Mouse (Mus musculus) T-helper 17 cell (primary cell): ENCODE data around the gene Aco1.

Experiments
- in situ Hi-C, 2 experiments: fragments of 300-600 bp; cut with MboI, MseI; formaldehyde crosslinking; loops; 1 replicate in 1 of 2; 2 replicates in 1 of 2; pipeline ENCODE4 v1.15.1; 2025; ENCODE audit warnings: high pct_unique_total_duplicates in 2 of 2

Gene Aco1

DNA sequence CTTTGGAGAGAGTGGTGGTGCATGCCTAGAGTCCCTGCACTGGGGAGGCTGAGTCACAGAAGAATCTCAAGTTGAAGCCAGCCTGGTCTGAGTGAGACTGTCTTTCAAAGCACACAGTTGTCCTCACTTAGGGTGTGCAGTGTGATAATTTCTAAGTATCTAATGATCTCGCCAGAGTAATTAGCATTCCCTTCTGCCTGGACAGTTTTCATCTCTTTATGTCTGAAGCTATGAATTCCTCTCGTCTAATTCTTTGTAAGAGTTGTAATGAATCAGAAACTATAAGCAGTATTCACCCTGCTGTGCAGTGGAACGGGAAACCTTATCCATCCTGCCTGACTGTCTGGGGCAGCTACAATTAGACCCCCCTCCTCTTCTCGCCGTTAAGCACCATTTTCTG, 64.8 kb downstream of the Aco1 start:
- in situ Hi-C loops: no loop called here

DNA sequence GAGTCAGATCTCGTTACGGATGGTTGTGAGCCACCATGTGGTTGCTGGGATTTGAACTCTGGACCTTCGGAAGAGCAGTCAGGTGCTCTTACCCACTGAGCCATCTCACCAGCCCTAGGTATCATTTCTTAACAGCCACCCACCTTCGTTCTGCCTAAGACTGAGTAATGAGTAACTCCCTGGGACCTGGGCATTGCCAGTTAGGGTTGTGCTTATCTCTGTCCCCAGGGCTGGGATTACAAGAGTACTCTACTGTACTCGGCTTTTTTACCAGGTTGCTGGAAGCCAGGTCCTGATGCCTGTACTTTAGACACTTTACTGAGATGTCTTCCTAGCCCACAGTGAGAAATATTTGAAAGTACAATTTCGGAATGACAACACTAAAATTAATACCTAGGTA, 69.3 kb downstream of the Aco1 start:
- in situ Hi-C loops: no loop called here

DNA sequence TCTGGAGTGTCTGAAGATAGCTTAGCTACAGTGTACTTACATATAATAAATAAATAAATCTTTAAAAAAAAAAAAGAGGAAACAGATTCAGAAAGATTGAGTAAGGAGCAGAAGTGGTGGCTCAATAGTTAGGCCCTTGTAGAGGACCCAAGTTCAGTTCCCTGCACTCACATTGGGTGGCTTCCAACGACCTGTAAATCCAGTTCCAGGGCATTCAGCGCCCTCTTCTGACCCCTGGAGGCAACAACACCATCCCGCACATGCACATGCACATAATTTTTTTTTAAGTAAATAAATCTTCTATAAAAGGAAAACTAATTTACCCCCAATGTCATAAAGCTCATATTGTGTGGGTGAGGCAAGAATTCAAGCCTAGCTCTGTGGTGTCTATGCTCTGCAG, 75.0 kb downstream of the Aco1 start:
- in situ Hi-C loops: no loop called here

DNA sequence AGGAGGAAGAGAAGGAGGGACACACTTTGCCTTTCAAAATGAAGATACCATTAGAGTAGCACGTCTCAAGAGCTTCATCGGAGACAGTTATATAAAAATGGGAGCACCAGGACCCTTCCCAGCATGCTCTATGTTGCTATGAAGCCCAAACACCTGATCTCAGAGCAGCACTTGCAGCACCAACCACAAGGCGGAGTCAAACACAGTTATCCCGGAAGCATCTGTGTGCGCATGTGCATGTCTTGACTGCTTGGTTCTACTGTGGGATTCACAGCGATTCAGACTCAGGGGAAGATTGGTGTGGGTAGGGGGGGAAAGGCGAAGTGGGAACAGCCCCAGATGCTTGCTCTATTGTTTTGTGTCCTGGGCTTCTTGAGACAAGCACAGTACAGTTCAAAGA, 75.5 kb downstream of the Aco1 start:
- in situ Hi-C loops: no loop called here

DNA sequence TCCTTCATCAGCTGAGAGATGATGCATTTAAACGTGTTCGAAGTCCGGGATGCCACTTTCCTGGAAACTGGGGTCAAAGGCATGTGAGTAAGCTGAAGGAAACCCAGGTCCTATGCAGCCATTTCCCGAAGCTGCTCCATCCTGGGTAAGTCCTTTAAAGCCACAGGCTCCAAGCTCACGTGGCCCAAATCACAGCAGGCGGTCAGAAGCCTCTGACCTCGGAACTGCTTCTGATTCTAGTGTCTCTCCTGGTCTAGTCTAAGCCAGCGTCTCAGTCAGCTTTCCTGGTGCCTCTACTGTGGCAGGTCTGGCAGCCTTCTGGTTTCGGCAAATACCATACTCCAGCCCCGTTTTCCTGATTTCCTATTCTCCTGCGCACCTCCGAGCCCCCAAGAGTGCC, 77.6 kb downstream of the Aco1 start:
- in situ Hi-C loops: no loop called here

DNA sequence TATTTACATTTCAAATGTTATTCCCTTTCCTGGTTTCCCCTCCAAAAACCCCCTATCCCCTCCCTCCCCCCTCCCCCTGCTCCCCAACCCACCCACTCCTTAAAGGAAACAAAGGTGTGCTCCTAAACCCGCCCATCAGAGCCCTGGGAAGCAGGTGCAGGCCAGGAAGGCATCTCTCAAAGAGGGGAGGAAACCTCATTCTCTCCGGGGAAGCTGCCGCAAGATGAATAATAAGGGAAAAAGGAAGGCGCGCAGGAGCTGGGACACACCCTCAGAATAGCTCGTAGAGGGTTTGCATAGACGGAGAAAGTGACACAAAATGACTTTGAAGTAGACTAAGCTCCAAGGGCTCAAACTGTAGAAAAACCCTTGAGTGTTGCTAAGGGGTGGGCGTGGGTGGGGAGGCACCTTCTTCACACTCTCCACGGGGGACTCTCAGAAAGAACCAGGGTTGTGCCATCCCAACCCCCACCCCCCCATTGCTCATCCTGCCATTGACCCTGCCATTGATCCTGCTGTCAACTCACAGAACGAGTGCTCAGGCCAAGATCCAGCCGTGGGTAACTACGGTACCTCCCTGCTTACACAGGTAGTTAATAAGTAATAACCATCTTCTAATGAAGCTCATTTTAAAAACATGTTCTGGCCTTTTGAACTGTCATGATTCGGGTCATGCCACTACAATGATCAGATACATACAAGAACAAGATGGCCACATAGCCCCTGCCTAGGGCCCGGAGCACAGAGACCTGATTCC, 78.3 kb downstream of the Aco1 start:
- in situ Hi-C loops: no loop called here

DNA sequence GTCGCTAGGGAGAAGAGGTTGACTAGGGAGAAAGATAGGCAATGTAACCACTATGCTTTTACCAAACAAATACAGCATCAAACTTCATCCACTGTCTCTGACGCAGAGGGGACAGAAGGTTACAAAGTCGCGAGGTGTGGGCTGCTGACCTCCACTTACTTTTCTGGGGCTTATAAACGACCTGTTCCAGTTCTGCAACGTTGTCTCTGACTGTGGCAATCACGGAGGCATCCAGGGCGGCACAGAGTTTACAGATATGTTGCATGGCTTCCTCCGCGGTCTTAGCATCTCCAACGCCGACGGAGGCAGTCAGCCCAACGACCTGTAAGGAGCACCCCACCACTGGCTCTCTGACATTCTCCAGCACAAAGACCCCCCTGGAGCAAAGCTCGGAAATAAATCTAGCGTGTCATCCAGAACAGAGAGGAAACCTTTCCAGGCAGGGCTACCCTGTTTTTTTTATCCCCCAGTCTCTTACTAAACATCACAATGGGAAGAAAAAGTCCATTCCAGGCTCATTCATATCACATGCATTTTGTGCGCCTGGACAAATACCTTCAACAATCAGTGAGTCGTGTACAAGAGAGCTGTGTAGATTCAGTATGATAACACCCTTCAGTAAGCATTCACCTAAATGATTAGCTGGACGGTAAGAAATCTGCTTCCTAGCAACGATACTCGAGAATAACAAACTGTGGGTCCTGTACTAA, 79.2 kb downstream of the Aco1 start:
- in situ Hi-C loops: no loop called here

DNA sequence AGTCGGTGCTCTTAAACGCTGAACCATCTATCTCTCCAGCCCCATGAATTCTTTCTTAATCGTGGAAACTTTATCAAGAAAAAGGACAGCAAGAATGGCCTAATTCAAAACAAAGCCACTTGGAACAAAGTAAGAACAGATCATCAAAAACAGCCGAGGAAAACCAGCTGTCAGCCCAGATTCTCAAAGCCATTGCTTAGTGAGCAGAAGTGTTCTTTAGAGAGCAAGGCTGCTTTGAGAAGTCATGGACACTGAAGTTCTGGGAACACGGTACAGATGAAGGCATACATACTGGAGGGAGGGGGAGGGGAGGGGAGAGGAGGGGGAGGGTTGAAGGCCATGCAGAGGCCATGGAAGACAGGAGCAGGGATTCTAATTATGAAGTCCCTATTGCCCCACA, 83.2 kb downstream of the Aco1 start:
- in situ Hi-C loops: no loop called here

DNA sequence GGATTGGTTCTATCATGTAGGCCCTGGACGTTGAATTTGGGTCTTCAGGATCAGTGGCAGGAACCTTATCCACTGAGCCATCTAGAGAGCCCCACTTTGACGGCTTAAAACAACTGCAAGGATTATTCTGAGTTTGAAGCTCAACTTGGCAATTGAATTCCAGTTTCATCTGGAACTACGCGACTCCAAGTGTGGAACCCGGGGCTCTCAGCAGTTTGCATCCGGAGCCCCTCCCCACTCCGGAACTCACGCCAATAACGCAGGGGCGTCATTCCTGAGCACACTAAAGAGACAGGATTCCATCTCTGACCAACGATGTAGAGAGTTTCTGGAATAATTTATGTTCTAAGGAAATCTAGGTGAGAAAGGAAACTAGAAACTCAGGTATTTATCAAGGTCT, 84.2 kb downstream of the Aco1 start:
- in situ Hi-C loops: no loop called here

DNA sequence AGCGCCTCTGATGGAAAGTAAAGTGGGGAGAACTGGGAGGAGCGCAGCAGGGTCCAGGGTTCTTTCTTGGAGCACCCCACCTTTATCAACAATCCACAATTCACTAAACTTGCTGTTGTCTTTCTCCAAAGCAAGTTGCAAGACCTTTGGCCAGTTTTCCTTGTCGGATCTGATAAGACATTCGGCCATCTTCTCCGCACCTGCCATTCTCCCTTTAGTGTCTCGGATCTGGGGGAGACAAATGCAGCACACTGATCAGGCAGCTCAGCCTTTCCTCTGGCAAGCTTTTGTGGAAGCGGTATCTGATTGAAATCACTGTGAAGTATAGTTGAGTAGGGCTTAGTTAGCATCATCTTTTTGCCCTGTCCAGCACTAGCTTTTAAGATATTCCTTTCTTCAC, 85.0 kb downstream of the Aco1 start:
- in situ Hi-C loops: no loop called here

DNA sequence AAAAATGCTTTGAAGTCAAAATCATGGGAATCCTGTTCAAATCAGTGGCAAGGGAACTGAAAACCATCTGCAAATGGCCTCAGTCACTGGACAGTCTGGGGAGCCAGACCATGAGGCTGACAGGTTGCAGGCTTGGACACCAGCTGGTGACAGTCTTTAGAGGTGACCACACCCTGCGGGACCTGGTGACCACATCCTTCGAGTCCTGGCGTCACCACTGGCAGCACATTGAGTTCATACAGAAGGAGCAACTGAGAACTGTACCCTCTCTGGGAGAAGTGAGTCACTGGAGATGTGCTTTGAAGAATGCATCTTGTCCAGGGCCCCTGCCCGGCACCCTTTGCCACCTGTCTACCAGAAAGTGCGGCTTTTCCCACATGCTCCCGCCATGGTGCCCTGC, 86.8 kb downstream of the Aco1 start:
- in situ Hi-C loops: loop anchor here in 1 of 2 experiments (5.0 kb wide), 1 partner anchor 53 kb away; no protein-coding TSS in a partner anchor

DNA sequence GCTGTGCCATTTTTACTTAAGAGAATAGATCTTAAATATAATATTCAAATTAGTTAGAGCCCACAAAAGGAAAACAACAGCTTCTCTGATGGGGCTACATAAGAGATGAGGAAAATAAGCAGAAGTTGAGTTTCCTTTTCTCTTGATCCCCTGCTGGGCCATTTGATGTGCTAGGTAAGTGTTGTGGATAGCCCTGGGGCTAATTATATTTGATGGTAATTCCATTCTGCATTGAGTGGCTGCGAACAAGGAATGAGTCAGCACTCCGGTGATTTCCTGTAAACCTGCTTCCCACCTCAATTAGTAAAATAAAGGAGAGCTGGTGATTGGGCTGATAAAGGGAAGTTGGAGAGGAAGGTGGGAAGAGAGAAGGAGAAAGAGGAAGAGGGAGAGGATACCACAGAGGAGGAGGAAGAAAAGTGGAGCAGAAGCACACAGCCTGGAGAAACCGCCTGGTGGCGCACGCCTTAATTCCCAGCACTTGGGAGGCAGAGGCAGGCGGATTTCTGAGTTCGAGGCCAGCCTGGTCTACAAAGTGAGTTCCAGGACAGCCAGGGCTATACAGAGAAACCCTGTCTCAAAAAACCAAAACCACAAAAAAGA, 90.3 kb downstream of the Aco1 start:
- in situ Hi-C loops: loop anchor here in 1 of 2 experiments (5.0 kb wide), 1 partner anchor 49 kb away; no protein-coding TSS in a partner anchor

DNA sequence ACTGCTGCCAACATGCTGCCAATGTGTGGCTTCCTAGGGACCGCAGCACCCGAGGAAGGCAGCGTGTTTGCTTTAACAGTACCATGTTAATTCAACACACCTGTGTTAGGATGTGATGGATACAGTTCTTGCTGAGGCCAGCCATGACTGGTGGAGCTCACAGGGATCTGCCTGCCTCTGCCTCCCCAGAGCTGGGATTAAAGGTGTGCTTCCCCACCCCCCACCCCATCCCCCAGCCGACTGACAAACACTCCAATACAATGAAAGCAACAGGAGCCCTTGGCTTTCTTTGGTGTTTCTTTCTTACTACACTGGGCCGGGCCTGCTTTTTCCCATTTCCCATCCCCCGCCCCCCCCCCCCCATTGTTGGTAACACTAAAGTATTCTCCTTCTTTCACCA, 91.4 kb downstream of the Aco1 start:
- in situ Hi-C loops: loop anchor here in 1 of 2 experiments (5.0 kb wide), 1 partner anchor 48 kb away; no protein-coding TSS in a partner anchor

DNA sequence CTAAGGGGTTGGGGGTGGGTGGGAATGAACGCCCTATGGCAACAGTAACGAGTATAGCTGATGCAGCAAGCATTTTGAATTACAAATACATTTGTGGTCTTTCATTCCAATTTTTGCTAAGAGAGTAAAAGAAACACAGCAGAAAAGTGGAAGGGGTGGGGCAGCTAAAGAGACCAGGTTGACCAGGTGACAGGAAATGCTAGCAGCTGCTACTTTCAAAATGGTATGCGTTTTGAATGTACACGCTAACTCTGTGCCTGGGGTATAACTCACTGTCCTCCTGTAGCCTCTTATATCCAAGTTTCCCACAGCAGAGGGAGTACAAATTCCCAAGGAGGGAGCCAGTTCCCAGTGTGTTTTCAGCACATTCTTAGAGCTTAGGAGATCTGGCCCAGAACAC, 93.9 kb downstream of the Aco1 start:
- in situ Hi-C loops: no loop called here

DNA sequence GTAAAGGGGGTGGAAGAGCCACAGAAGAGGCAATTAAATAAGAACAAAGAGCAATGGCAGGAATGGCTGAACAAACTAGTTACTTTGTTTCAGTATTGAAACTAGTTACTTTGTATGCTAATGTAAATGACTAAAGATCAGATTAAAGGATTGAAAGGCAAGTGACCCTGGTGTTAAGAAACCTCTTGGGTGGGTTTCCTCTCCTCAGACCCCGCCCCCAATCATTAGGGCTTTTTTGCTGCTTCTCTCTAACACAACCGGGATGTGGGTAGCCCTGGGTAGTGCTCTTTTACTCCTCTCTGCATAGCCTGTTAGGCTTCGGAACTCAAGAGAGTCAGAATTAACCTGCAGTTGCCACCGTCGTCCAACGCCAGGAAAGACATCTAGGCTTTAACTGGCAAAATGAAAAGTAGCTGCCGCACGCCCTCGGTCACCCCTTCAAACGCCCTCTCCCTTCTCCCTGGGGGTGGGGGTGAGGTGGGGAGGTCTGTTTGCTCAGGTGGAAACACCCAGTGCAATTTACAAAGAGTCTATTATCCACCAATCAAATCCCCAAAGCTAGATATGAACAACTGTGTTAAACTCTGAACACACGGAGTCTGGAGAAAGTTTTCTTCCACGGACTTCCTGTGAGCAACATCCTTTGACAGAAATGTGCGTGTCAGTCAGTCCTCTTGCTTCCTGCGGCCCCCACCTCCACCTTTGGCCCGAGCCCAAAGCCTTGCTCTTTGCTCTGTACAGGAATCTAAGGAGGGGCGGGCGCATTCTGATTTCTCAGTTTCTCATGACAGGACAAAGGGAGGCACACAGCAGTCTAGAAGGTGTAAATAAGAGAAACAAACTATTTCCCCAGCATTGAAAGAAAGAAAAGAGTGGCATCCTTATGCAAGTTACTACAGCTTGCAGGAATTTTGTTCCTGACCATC, 95.9 kb downstream of the Aco1 start:
- in situ Hi-C loops: no loop called here

DNA sequence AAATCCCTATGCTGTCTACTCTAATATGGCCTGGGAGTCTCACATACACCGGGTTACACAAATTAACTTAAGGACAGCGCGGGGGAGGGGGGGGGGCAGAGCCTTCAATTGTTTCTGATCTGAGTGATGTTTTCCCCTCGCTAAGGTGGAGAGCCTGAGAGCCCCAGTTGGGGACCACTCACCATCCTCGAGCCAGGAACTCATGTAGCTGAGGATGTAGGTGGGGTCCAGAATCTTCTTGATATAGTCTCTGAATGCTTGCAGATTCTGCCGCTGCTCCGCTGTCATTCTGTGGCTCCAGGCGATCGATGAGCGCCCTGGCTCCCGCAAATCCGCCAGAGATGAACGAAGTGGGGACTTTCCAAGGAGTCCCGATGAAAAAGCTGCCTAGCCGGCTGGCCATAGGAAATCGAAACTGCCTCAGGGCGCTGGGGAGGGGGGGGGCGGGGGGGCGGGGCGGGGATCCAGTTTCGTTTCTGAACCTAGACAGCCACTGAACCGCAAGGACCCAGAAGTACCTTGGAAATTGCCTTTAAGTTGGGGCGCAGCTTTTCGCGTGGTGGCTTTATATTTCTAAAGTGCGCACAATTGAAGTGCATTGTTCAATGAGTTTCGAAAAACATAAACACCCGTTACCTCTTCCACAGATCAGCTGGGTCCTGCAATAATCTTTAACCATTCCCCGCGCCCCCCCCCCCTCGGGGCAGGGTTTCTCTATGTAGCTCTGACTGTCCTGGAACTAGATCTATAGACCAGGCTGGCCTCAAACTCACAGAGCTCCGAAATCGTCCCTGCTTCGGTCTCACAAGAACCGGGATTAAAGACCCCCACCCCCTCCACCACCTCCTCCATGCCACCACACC, 96.8 kb downstream of the Aco1 start, which contains the start of gene Ddx58:
Gene Ddx58 (minus strand): TSS at position 420 of the 863 bp plus-strand sequence.
- in situ Hi-C loops: no loop called here

DNA sequence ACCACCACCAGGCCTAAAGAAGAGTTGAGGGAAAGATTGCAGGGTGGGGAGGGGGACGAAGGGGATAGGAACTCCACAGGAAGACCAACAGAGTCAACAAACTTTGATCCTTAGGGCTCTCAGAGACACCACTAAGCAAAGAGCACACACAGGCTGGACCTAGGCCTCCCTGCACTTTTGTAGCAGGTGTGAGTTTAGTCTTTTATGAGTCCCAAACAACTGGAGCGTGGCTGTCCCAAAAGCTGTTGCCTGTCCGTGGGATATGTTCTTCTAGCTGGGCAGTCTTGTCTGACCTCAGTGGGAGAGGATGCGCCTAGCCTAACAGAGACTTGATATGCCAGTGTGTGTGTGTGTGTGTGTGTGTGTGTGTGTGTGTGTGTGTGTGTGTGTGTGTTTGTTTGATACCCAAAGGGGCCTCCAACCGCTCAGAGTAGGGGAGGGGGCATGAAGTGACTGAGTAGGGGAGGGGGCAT, 97.4 kb downstream of the Aco1 start:
- in situ Hi-C loops: no loop called here

DNA sequence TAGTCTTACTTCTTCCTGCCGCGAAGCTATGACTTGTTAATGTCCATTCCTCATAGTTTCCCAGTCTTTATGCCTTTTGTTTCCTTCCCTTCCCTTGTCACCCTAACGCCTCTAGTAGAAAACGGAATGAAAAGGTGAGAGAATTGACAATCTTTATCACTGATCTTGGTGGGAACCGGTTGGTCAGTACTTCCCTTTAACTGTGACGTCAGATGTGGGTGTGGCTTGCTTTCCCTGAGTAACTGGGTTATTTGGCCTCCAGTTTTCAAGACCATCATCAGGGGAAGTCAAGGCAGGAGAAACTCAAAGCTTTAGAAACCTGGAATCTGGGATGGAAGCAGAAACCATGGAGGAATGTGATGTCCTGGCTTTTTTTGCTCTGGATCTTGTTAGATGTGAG, 99.0 kb downstream of the Aco1 start:
- in situ Hi-C loops: no loop called here

DNA sequence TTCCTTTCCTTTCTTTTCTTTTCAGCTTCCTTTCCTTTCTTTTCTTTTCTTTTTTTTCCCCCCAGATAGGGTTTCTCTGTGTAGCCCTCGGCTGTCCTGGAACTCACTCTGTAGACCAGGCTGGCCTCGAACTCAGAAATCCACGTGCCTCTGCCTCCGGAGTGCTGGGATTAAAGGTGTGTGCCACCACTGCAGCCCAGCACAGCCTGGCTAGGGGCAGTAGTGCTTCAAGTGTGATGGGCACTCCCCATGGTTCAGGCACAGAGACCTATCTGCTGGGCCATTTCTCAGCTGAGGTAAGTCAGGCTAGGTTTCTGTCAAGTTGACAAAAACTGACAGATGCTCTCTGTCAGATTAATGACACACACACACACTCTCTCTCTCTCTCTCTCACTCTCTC, 100.1 kb downstream of the Aco1 start:
- in situ Hi-C loops: no loop called here

DNA sequence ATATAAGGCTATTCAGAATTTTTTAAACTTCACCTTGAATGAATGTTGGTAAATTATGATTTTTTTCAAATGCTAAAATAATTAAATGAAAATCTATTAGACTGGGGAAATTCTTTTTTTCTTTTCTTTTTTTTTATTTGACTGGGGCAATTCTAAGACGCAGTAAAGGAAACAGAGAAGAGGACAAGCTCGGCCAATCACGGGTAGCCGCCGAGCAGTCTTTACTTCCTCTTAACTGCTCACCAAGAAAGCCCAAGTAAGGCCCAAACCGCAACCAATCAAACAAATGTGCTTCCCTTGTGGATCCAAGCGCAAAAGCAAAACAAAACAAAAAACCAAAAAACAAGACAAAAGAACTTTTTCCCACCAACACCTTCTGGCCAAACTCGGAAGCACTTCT, 101.2 kb downstream of the Aco1 start:
- in situ Hi-C loops: no loop called here
